ENCODE assay signal across 8 mouse cellular contexts in genomic region chr7:44984833-44985164, GRCm38 (mm10). TPM values are rescaled to one million over a fixed set of nuclear protein-coding genes. Genes with fewer than 3 reads are reported as not detected.
DNase-seq lines count a peak whose midpoint lies in the region; ATAC-seq and TF ChIP-seq lines count a peak whose summit lies in the region.

No protein-coding gene starts in this region.

- peak overlapping the region; percentile 97 for H3K4me3 ChIP-seq in kidney, embryonic 15.5 days (replicated peaks)
- H3K4me3 ChIP-seq in embryonic facial prominence, embryonic 15.5 days (replicated peaks) = peak overlapping the region; percentile 98
- no peak overlapping the region for H3K4me3 ChIP-seq in intestine, postnatal 0 days (ENCODE audit: low read depth, low read length)
- peak overlapping the region; percentile 88 for H3K4me3 ChIP-seq in neural tube, embryonic 12.5 days

- H3K4me1 ChIP-seq in kidney, embryonic 15.5 days = peaks cover 42% of the 10 kb centered on the region
- H3K4me1 ChIP-seq in embryonic facial prominence, embryonic 15.5 days = peaks cover 37% of the 10 kb centered on the region
- no peaks in the 10 kb centered on the region for H3K4me1 ChIP-seq in intestine, postnatal 0 days (replicated peaks; ENCODE audit: control insufficient read depth, insufficient read depth, low read length)
- H3K4me1 ChIP-seq in neural tube, embryonic 12.5 days = peaks cover 30% of the 10 kb centered on the region

- no peak for ATAC-seq in kidney, embryonic 15.5 days (replicated peaks; ENCODE audit: low FRiP score)
- ATAC-seq in embryonic facial prominence, embryonic 15.5 days (ENCODE audit: insufficient number of reproducible peaks, low FRiP score, low TSS enrichment, low read depth) = no peak
- no peak for ATAC-seq in intestine, postnatal 0 days
- ATAC-seq in neural tube, embryonic 12.5 days (ENCODE audit: low FRiP score, low read depth) = no peak

- no peak for DNase-seq in kidney, postnatal 36 days
- DNase-seq in left cerebral cortex, adult 8-10 months (ENCODE audit: low spot score in 2 of 2) = no peak
- no peak for DNase-seq in left cerebral cortex, adult 11 months (ENCODE audit: low spot score)
- DNase-seq in adrenal gland, postnatal 10 days = no peak

- no peak for TF ChIP-seq CTCF in intestine, postnatal 0 days (IDR thresholded peaks at IDR 0.05; ENCODE audit: low read depth)

- H3K9me3 ChIP-seq in kidney, embryonic 15.5 days (replicated peaks) = no peaks in the 10 kb centered on the region
- no peaks in the 10 kb centered on the region for H3K9me3 ChIP-seq in embryonic facial prominence, embryonic 15.5 days (replicated peaks)
- H3K9me3 ChIP-seq in intestine, postnatal 0 days (ENCODE audit: control insufficient read depth) = no peaks in the 10 kb centered on the region
- no peaks in the 10 kb centered on the region for H3K9me3 ChIP-seq in neural tube, embryonic 12.5 days

- peak overlapping the region; percentile 97 for H3K27ac ChIP-seq in kidney, embryonic 15.5 days
- H3K27ac ChIP-seq in embryonic facial prominence, embryonic 15.5 days (replicated peaks) = peak overlapping the region; percentile 29; the same call in 1 of the 2 replicates
- H3K27ac ChIP-seq in intestine, postnatal 0 days (ENCODE audit: low read depth, low read length) = no peak overlapping the region
- no peak overlapping the region for H3K27ac ChIP-seq in neural tube, embryonic 12.5 days

- H3K9ac ChIP-seq in kidney, embryonic 15.5 days = peak overlapping the region; percentile 97; the same call in 1 of the 2 replicates
- no peak overlapping the region for H3K9ac ChIP-seq in embryonic facial prominence, embryonic 15.5 days
- no peak overlapping the region for H3K9ac ChIP-seq in intestine, postnatal 0 days (ENCODE audit: low read depth, low read length)
- H3K9ac ChIP-seq in neural tube, embryonic 12.5 days = peak overlapping the region; percentile 33; the same call in 1 of the 2 replicates

- peaks cover 48% of the 10 kb centered on the region for H3K36me3 ChIP-seq in kidney, embryonic 15.5 days
- H3K36me3 ChIP-seq in embryonic facial prominence, embryonic 15.5 days = peaks cover 31% of the 10 kb centered on the region
- peaks cover 25% of the 10 kb centered on the region for H3K36me3 ChIP-seq in intestine, postnatal 0 days (ENCODE audit: control insufficient read depth, insufficient read depth)
- peaks cover 36% of the 10 kb centered on the region for H3K36me3 ChIP-seq in neural tube, embryonic 12.5 days

- no peaks in the 10 kb centered on the region for H3K27me3 ChIP-seq in kidney, embryonic 15.5 days
- H3K27me3 ChIP-seq in embryonic facial prominence, embryonic 15.5 days = no peaks in the 10 kb centered on the region
- H3K27me3 ChIP-seq in intestine, postnatal 0 days (replicated peaks; ENCODE audit: control insufficient read depth, insufficient read depth, low read length) = no peaks in the 10 kb centered on the region
- H3K27me3 ChIP-seq in neural tube, embryonic 12.5 days (replicated peaks) = no peaks in the 10 kb centered on the region

- WGBS in kidney, embryonic 15.5 days = 37% methylated on average over 3 of the region's 3 CpGs
- 38% methylated on average over 3 of the region's 3 CpGs for WGBS in embryonic facial prominence, embryonic 15.5 days
- WGBS in intestine, postnatal 0 days = 31% methylated on average over 3 of the region's 3 CpGs
- 43% methylated on average over 3 of the region's 3 CpGs for WGBS in neural tube, embryonic 12.5 days

- peak overlapping the region; percentile 67 for H3K4me2 ChIP-seq in kidney, embryonic 15.5 days
- H3K4me2 ChIP-seq in embryonic facial prominence, embryonic 15.5 days (replicated peaks) = peak overlapping the region; percentile 68
- peak overlapping the region; percentile 73; the same call in 1 of the 2 replicates for H3K4me2 ChIP-seq in intestine, postnatal 0 days (replicated peaks; ENCODE audit: low read depth)
- peak overlapping the region; percentile 71 for H3K4me2 ChIP-seq in neural tube, embryonic 12.5 days (replicated peaks)

RNA-seq across cellular contexts. Expression of gene Prmt1, which starts 1.6 kb away (rescaled TPM):
- polyA plus RNA-seq in kidney, embryonic 15.5 days (2015; fragmentation: Nextera tagmentation; extraction: Ambion mirVana) = 704 and 710 TPM in 2 replicates
- 455 and 479 TPM in 2 replicates for polyA plus RNA-seq in embryonic facial prominence, embryonic 15.5 days (2015; fragmentation: Nextera tagmentation; extraction: Ambion mirVana)
- 124 and 130 TPM in 2 replicates for polyA plus RNA-seq in intestine, postnatal 0 days (2015; fragmentation: Nextera tagmentation; extraction: Ambion mirVana)
- polyA plus RNA-seq in neural tube, embryonic 12.5 days (2016; fragmentation: Nextera tagmentation; extraction: Ambion mirVana) = 595 and 646 TPM in 2 replicates
- 100 to 1,000 TPM; 153 to 178 (median 175) TPM for total RNA-seq in left cerebral cortex, adult 8-10 months (2022)
- total RNA-seq in adrenal gland, postnatal 10 days (2021) = 100 to 1,000 TPM; 254 to 258 TPM

RNA-seq across cellular contexts. Expression of gene Cpt1c, which starts 10.1 kb away (rescaled TPM):
- 19.2 and 25.1 TPM in 2 replicates for polyA plus RNA-seq in kidney, embryonic 15.5 days (2015; fragmentation: Nextera tagmentation; extraction: Ambion mirVana)
- polyA plus RNA-seq in embryonic facial prominence, embryonic 15.5 days (2015; fragmentation: Nextera tagmentation; extraction: Ambion mirVana) = 30.0 and 35.8 TPM in 2 replicates
- polyA plus RNA-seq in intestine, postnatal 0 days (2015; fragmentation: Nextera tagmentation; extraction: Ambion mirVana) = 3.5 and 4.5 TPM in 2 replicates
- 39.7 and 44.1 TPM in 2 replicates for polyA plus RNA-seq in neural tube, embryonic 12.5 days (2016; fragmentation: Nextera tagmentation; extraction: Ambion mirVana)
- total RNA-seq in left cerebral cortex, adult 8-10 months (2022) = 100 to 1,000 TPM in 1 of 4 experiments, 10 to 100 TPM in 3; 95.5 to 101 (median 98.3) TPM
- total RNA-seq in adrenal gland, postnatal 10 days (2021) = 10 to 100 TPM in 1 of 2 experiments, 1 to 10 TPM in 1; 9.8 to 15.3 TPM

RNA-seq across cellular contexts. Expression of gene Irf3, which starts 12.6 kb away (rescaled TPM):
- polyA plus RNA-seq in kidney, embryonic 15.5 days (2015; fragmentation: Nextera tagmentation; extraction: Ambion mirVana) = 86.4 and 90.4 TPM in 2 replicates
- 109 and 110 TPM in 2 replicates for polyA plus RNA-seq in embryonic facial prominence, embryonic 15.5 days (2015; fragmentation: Nextera tagmentation; extraction: Ambion mirVana)
- 53.2 and 56.4 TPM in 2 replicates for polyA plus RNA-seq in intestine, postnatal 0 days (2015; fragmentation: Nextera tagmentation; extraction: Ambion mirVana)
- polyA plus RNA-seq in neural tube, embryonic 12.5 days (2016; fragmentation: Nextera tagmentation; extraction: Ambion mirVana) = 71.0 and 73.4 TPM in 2 replicates
- 10 to 100 TPM; 23.6 to 42.1 (median 32.8) TPM for total RNA-seq in left cerebral cortex, adult 8-10 months (2022)
- total RNA-seq in adrenal gland, postnatal 10 days (2021) = 10 to 100 TPM; 80.3 to 89.6 TPM

RNA-seq across cellular contexts. Expression of gene Bcl2l12, which starts 13.7 kb away (rescaled TPM):
- polyA plus RNA-seq in kidney, embryonic 15.5 days (2015; fragmentation: Nextera tagmentation; extraction: Ambion mirVana) = 60.7 and 66.5 TPM in 2 replicates
- 59.1 and 67.7 TPM in 2 replicates for polyA plus RNA-seq in embryonic facial prominence, embryonic 15.5 days (2015; fragmentation: Nextera tagmentation; extraction: Ambion mirVana)
- 18.3 and 19.6 TPM in 2 replicates for polyA plus RNA-seq in intestine, postnatal 0 days (2015; fragmentation: Nextera tagmentation; extraction: Ambion mirVana)
- 41.1 and 42.9 TPM in 2 replicates for polyA plus RNA-seq in neural tube, embryonic 12.5 days (2016; fragmentation: Nextera tagmentation; extraction: Ambion mirVana)
- total RNA-seq in left cerebral cortex, adult 8-10 months (2022) = 1 to 10 TPM; 2.3 to 5.1 (median 2.8) TPM
- total RNA-seq in adrenal gland, postnatal 10 days (2021) = 10 to 100 TPM; 15.8 to 16.2 TPM

RNA-seq across cellular contexts. Expression of gene Scaf1, which starts 31.4 kb away (rescaled TPM):
- 35.5 and 40.1 TPM in 2 replicates for polyA plus RNA-seq in kidney, embryonic 15.5 days (2015; fragmentation: Nextera tagmentation; extraction: Ambion mirVana)
- 40.7 and 41.9 TPM in 2 replicates for polyA plus RNA-seq in embryonic facial prominence, embryonic 15.5 days (2015; fragmentation: Nextera tagmentation; extraction: Ambion mirVana)
- polyA plus RNA-seq in intestine, postnatal 0 days (2015; fragmentation: Nextera tagmentation; extraction: Ambion mirVana) = 21.7 and 22.6 TPM in 2 replicates
- 47.2 and 47.3 TPM in 2 replicates for polyA plus RNA-seq in neural tube, embryonic 12.5 days (2016; fragmentation: Nextera tagmentation; extraction: Ambion mirVana)
- 100 to 1,000 TPM; 164 to 171 (median 170) TPM for total RNA-seq in left cerebral cortex, adult 8-10 months (2022)
- total RNA-seq in adrenal gland, postnatal 10 days (2021) = 10 to 100 TPM; 69.6 to 81.1 TPM

Comparison
In these comparisons a context has a peak if more than half of its experiments do, and no peak if none do; other contexts are left out.
1. H3K27ac ChIP-seq: peak in kidney, embryonic 15.5 days (single experiment) and embryonic facial prominence, embryonic 15.5 days (single experiment); none in intestine, postnatal 0 days (single experiment) and neural tube, embryonic 12.5 days (single experiment).
2. H3K9ac ChIP-seq: peak in kidney, embryonic 15.5 days (single experiment) and neural tube, embryonic 12.5 days (single experiment); none in embryonic facial prominence, embryonic 15.5 days (single experiment) and intestine, postnatal 0 days (single experiment).
3. Peak in every context shown above with its lines, with median percentiles within 50 percentile points of each other: H3K4me2 ChIP-seq.